Mouse (Mus musculus) frontal cortex, adult (tissue): ENCODE measurements at regions not wholly inside any gene's neighbourhood (a gene's known extent, or its start where the extent isn't known, plus 50 kb on each side); places are given as distances from the start of the nearest gene placed in this dataset.
A peak's percentile ranks its signal among the peaks of the same experiment; 100 is the strongest.

Source experiments
- ATAC-seq: cut with Nextera tagmentation; 2 replicates; pipeline ENCODE4 v1.9.2; 2017; ENCODE audit warnings: mild to moderate bottlenecking, moderate library complexity, mixed read lengths; ENCODE audit not compliant: low TSS enrichment

- no peak for ATAC-seq
Measured at GRCm38 (mm10) chr13:47957662-47958061, 303.4 kb upstream of the Id4 start.

- no peak for ATAC-seq
Measured at GRCm38 (mm10) chr13:47974216-47974615, 286.8 kb upstream of the Id4 start.

- ATAC-seq = no peak
Measured at GRCm38 (mm10) chr13:47974756-47975515, 286.1 kb upstream of the Id4 start.

GRCm38 (mm10) chr13:47998495-47998894 is 262.5 kb upstream of the Id4 start:
- no peak for ATAC-seq

- ATAC-seq = no peak
Measured at GRCm38 (mm10) chr13:47999399-47999798, 261.6 kb upstream of the Id4 start.

- ATAC-seq = no peak
Measured at GRCm38 (mm10) chr13:48003126-48003525, 257.9 kb upstream of the Id4 start.

- no peak for ATAC-seq
Measured at GRCm38 (mm10) chr13:48013336-48013750, 247.7 kb upstream of the Id4 start.

GRCm38 (mm10) chr13:48015296-48015695 is 245.7 kb upstream of the Id4 start:
- no peak for ATAC-seq

GRCm38 (mm10) chr13:48016051-48016450 is 245.0 kb upstream of the Id4 start:
- no peak for ATAC-seq

GRCm38 (mm10) chr13:48016606-48017005 is 244.4 kb upstream of the Id4 start:
- no peak for ATAC-seq

- ATAC-seq = no peak
Measured at GRCm38 (mm10) chr13:48017649-48018048, 243.4 kb upstream of the Id4 start.

- no peak for ATAC-seq
Measured at GRCm38 (mm10) chr13:48018606-48019005, 242.4 kb upstream of the Id4 start.

GRCm38 (mm10) chr13:48022958-48023615 is 237.9 kb upstream of the Id4 start:
- peak; percentile 57 for ATAC-seq

- ATAC-seq = peak; percentile 65
Measured at GRCm38 (mm10) chr13:48027775-48028489, 233.1 kb upstream of the Id4 start.

- no peak for ATAC-seq
Measured at GRCm38 (mm10) chr13:48031491-48031890, 229.5 kb upstream of the Id4 start.

- ATAC-seq = no peak
Measured at GRCm38 (mm10) chr13:48042172-48042571, 218.9 kb upstream of the Id4 start.

GRCm38 (mm10) chr13:48042572-48042971 is 218.5 kb upstream of the Id4 start:
- ATAC-seq = no peak

- no peak for ATAC-seq
Measured at GRCm38 (mm10) chr13:48046201-48046750, 214.8 kb upstream of the Id4 start.

GRCm38 (mm10) chr13:48049796-48050195 is 211.2 kb upstream of the Id4 start:
- no peak for ATAC-seq

GRCm38 (mm10) chr13:48074630-48075029 is 186.4 kb upstream of the Id4 start:
- peak; percentile 94 for ATAC-seq

GRCm38 (mm10) chr13:48075315-48075714 is 185.7 kb upstream of the Id4 start:
- peak; percentile 74 for ATAC-seq

GRCm38 (mm10) chr13:48078214-48078613 is 182.8 kb upstream of the Id4 start:
- ATAC-seq = no peak
